Mouse (Mus musculus) heart, adult 18-20 months (tissue): ENCODE data around the gene Ets1. TPM values are rescaled to one million over a fixed set of nuclear protein-coding genes. Genes with fewer than 3 reads are reported as not detected.

Experiments
- DNase-seq, 2 experiments: peaks; one replicate each; pipeline ENCODE4 v3.0.0; 2021 to 2022; ENCODE audit warnings: mixed read lengths in 1 of 2
- long read RNA-seq, 2 experiments: library from polyadenylated mRNA; stranded (forward); transcript quantifications; one replicate each; pipeline ENCODE4 v2.0.0; 2021
- total RNA-seq, 2 experiments: library from RNA; stranded (reverse); gene quantifications; 2 replicates each; pipeline ENCODE4 v1.2.3; 2021

The Ets1 gene
- 10 to 100 TPM; 35.3 to 36.9 TPM for total RNA-seq
- long read RNA-seq, experiment 1, full-length matches to known transcripts = 16 of 31 reads
- long read RNA-seq, experiment 1, partial matches to known transcripts = 1 of 31 reads
- long read RNA-seq, experiment 1, other reads (novel, unspliced or antisense) = 14 of 31 reads
- long read RNA-seq, experiment 2, full-length matches to known transcripts = 1 of 4 reads
- long read RNA-seq, experiment 2, partial matches to known transcripts = 1 of 4 reads
- long read RNA-seq, experiment 2, other reads (novel, unspliced or antisense) = 2 of 4 reads

DNA sequence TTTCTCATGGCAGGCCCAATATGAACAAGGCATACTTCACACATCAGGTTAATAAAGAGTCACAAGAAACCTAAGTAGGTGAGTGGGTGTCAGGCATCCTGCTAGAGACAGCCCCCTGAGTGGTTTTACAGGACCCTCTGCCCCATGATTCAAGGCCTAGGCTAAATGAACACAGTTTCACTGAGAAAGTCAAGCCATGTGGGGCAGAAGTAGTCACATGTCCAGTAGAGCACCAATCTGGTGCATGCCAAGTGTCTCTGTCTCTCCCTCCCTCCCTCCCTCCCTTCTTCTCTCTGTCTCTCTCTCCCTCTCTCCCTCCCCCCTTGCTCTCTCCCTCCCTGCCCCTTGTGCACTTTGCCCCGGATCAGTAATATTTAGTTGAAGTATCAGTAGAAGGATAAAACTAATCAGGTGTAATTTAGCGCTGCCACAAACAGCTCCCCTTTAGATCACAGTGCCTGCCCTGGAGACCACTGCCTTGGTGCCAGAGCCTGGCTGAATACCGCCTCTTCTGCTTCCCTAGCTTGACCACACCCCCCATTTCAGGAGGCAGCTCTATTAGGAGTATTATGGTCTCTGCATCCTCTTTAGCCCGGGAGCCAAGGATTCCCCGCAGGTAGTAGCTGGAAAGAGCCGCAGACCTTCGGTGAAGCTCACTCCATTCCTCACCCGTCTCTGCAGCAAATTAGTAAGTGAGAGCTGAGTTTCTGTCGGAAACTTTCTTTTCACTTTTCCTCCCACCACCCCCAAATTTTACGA lies at the start of gene Ets1:
TSS of gene Ets1 (plus strand) at position 595 of the 759 bp plus-strand sequence.
- peak; percentile 50 to 59 for DNase-seq

GRCm38 (mm10) chr9:32589900-32590299 lies 46.1 kb upstream of the Ets1 start:
- peak; percentile 86 to 94 for DNase-seq

DNA sequence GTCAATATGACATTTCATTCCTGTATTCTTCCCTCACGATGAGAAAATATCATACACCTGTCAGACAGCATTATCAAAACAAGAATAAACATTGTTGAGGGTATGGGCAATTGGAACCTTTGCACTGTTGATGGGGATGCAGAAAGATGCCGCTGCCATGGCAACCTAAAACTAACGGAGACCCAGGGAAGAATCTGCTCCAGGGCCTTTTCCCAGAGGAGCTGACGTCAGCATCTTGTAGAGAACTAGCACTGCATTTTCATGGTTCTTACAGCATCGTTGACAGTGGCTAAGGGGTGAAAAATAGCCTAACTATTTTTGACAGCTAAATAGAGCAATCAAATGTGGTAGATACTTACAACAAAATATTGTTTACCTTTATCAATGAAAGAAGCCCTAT lies 45.5 kb upstream of the Ets1 start:
- no peak for DNase-seq

DNA sequence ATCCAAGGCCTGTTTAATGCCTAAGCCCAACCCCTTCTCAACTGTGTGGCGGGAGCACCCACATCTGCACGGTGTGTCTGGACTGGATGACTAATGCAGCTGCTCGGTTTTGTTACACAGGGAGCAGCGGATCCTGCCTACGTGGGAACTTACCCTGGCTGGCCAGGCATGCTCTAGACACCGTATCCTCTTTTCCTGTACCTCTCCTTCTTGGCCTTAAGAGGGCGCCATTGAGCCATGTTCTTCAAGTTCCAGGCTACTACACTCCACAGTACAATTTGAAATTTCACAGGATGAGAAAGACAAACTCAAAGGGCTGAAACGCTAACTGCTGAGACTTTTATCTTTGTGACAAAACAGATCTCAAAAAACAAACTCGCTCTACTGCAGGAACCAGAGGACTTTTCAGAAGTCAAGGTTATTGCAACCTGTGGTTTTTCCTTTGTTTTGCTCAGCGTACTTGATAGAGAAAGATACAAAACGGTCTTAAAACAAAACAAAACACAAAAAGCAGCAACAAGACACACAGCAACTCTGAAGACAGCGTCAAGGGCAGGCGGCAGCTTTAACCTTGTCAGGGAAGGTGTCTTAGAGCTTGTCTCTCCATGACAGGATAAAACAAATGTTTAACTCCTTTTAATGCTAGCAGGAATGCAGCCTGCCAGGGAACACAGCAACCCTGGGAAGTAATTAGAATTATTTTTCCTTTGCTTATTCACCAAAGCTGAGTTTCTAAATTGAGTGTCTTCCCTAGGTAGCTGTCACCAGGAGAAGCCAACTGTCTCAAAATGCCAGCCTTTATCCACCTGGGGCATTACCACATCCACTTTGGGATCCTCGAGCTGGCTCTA lies 44.1 kb upstream of the Ets1 start:
- peak; percentile 86 to 89 for DNase-seq

- peak in 1 of 2 experiments; percentile 44 for DNase-seq
Observed at GRCm38 (mm10) chr9:32592583-32592890, 43.5 kb upstream of the Ets1 start.

DNA sequence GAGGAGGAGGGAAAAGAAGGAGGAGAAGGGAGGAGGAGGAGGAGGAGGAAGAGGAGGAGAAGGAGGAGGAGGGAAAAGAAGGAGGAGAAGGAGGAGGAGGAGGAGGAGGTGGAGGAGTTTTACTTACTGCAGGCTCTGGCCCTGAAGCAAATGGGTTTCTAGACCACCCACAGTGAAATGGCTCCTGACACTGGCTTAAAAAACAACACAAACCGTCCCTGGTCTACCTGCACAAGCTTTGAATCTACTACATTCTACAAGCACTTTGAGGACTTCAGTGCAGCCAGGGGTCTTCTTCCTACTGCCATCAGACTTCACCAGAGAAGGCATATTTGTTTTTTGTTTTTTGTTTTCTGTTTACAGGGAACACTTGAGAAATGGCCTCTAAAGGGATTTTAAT lies 42.2 kb upstream of the Ets1 start:
- no peak for DNase-seq

DNA sequence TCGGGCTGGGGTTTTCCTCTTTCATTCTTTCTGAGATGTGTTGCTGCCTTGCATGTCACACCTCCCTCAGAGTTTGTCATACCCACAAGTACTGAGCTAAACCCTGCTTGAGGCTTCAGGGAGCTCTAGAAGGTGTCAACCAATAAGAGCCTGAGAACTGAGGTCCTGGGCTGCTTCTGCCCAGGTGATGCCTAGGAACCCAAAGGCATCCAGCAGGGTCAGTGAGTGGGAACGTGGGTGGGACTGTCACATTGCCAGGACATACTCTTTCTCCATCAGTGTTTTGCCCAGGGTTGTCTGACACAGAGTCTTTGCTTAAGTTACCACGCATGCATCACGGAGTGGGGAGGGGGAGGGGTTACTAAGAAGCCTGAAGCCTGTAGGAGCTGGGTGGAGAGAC lies 41.7 kb upstream of the Ets1 start:
- no peak for DNase-seq

DNA sequence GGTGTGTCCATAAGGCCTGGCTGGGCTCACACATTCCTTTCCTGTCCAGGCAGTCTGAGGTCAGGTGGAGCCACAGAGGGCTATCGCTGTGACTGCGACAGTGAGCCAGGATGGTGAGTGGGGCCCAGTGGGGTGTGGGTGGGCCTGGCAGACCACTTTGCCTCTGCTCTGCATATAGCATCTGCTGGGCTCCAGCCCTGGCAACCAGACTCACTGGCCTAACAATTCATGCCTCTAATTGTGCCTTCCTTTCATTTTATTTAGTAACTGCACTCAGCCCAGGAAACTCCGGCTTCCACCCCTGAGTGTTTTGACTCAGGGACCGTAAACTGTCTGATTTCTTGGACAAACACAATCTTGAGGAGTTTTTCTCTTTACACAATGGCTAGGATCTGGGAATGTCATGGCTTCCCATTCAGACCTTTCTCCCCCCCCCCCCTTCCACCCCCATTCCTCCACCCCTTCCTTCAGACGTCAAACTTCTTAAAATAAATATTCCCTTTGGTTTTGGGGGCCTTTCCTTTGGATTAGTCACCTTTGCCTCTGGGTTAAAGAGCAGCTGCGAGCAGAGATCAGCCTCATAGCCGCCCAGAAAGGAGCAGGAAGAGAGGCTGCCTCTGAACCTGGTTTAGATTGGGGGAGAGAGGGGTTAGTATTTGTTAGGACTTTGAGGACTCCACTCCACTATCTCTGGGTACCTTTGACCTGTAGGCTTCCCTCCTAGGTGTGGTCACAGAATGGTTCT lies 40.8 kb upstream of the Ets1 start:
- DNase-seq = peak; percentile 29 to 52

GRCm38 (mm10) chr9:32596366-32596765 lies 39.7 kb upstream of the Ets1 start:
- no peak for DNase-seq

GRCm38 (mm10) chr9:32601953-32602352 lies 34.1 kb upstream of the Ets1 start:
- DNase-seq = no peak

DNA sequence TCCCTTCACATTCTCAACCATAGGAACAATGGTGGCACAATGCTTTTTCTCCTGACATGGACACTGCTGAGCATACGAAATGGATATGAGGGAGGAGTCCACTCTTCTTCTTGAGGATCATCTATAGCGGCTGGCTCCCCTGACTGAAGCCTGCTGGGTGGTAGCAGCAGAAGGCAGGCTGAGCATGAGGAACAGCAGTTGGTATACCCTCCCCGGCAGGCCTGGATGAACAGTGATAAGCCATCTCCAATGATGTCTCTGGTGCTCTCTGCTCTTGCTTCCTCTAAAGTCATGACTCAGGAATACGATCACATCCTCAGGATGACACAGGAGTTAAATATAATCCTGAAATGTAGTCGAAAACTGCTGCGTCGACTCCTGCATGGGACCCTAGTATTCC lies 32.9 kb upstream of the Ets1 start:
- DNase-seq = no peak

- DNase-seq = no peak
Observed at GRCm38 (mm10) chr9:32607218-32607617, 28.8 kb upstream of the Ets1 start.

GRCm38 (mm10) chr9:32608831-32609610 lies 27.0 kb upstream of the Ets1 start:
- no peak for DNase-seq

- DNase-seq = no peak
Observed at GRCm38 (mm10) chr9:32610218-32610617, 25.8 kb upstream of the Ets1 start.

DNA sequence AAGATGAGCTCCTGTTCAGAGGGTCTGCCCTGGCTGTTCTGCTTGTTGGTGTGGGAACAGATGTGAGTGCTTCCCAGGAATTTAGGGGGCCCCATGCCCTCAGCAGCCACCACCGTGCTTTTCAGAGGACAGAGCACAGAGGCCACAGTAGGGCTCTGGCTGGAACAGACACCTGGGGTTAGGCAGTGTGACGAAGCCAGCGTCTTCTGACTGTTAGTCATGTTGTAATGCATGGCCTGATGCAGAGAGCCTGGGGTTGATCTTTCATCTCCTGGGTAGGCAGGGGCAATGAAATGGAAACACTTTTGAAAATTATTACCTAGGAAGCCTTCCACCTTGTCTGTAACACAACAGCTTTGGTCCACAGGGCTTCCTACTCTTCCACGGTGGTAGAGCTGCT lies 25.4 kb upstream of the Ets1 start:
- DNase-seq = no peak

DNA sequence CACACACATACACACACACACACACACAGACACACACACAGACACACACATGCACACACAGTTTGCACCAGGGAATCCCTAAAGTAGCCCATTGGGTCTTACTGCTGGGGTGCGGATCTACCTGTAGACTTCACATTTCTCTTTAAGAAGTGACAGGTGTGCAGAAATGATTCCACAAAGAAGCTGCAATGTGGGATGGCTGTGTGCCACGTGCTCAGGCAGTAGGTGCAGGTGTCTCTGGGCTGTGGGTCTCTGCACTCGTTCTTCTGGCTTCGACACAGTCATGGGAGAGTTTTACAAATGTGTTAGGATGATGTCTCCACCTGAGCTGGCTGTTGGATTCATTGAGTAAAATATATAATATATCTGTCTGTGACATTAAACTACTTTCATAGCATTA lies 24.7 kb upstream of the Ets1 start:
- no peak for DNase-seq

GRCm38 (mm10) chr9:32612426-32612825 lies 23.6 kb upstream of the Ets1 start:
- DNase-seq = no peak

GRCm38 (mm10) chr9:32612861-32613421 lies 23.1 kb upstream of the Ets1 start:
- peak in 1 of 2 experiments; percentile 63 for DNase-seq

DNA sequence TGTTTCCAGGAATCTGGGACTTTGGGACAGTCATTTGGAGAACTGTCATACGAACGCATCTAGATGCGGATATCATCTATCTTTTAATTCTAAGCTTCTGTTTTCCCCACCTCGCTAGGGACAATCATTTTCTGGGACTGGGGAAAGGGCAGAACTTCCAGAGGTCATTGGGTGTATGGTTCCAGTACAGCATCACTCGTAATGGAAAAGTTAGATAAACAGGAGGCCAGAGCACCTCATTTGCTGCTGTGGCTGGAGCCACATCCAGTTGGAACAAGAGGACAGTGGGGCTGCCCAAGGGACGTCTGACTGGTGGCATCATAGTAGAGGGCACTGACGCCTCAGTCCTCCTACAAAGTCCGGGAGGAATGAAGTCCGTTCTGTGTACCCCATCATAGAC lies 21.8 kb upstream of the Ets1 start:
- DNase-seq = no peak

DNA sequence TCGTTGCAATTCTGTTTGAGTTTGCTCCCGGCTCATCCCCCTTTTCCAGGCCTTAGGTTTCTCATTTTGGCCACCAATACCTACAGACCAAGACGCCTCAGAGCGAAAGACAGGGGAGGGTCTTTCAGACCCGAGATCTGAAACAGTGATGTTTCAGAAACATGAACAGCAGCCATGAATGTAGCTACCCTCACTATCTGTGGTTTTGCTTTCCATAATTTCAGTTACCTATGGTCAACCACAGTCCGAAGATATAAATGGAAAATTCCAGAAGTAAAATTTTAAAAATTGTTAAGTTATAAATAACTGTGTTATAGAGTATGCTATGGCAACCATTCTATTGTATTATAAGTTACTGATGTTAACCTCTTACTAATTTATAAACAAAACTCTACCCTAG lies 20.6 kb upstream of the Ets1 start:
- DNase-seq = no peak

DNA sequence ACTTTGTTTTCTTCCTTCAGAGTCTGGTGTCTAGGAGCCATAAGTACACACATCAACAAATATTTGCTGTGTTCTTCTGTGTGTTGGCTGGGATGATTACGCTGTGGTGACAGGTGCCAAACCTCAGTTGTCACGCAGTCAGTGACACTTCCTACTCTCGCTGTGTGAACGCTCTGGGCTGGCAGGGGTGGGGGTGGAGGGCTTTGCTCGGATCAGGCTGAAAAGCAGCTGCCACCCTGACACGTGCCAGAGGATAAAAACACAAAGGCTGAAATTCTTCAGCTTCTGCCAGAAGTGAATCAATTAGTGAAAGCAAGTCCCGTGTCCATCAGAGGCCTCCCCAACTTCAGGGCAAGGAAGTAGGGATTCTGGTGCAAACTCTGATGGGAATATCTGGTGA lies 20.0 kb upstream of the Ets1 start:
- no peak for DNase-seq
